16 mouse cellular contexts compared by ENCODE assay signal in the genomic region with DNA sequence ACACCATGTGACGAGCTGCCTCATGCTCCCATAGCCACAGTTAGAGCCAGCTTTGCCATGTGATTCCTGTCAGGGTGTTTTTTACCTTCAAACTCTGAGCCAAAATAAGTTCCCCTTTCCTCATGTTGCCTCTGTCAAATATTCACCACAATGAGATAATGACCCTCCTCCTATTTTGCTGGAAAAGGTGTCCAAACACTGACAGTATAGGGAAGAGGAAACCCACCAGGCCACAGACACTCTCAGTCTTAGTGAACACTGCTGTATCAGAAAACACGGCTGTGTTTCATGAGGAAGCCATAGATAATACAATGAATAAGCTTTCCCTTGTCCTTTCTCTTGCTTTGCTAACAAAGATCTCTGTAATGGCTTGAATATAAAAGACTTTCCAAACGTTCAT.
"Had no signal": no experiment of that assay in that cellular context is flagged by ENCODE, and none has a peak within 500 bp of the region (broad histone marks: within the 10 kb centered on the region; RNA-seq: fewer than 3 reads in every experiment).

No protein-coding gene starts in this region.

- H3K27me3 ChIP-seq: limb, embryonic 12.5 days; limb, embryonic 15.5 days; megakaryocyte, embryonic 14.5 days; midbrain, embryonic 13.5 days; neural tube, embryonic 13.5 days; stomach, embryonic 15.5 days had no signal

- ATAC-seq: liver, postnatal 0 days; lung, postnatal 0 days; midbrain, embryonic 13.5 days; midbrain, embryonic 16.5 days had no signal

- DNase-seq: kidney, adult 8-10 months; kidney, postnatal 14 days; kidney, postnatal 4 days; left cerebral cortex, postnatal 4 days; liver, postnatal 0 days; lung, embryonic 14.5 days; thymus, postnatal 25 days had no signal

- H3K36me3 ChIP-seq: limb, embryonic 12.5 days; limb, embryonic 15.5 days; midbrain, embryonic 10.5 days; midbrain, embryonic 13.5 days; neural tube, embryonic 13.5 days; stomach, embryonic 15.5 days had no signal
